Mouse (Mus musculus) limb, embryonic 11.5 days (tissue): ENCODE measurements around the gene Pbld1. TPM values are rescaled to one million over a fixed set of nuclear protein-coding genes. Genes with fewer than 3 reads are reported as not detected.

Source experiments
- ATAC-seq: fragments of 200-750 bp; cut with Nextera tagmentation; 2 replicates; pipeline ENCODE4 v1.8.0; 2017; ENCODE audit warnings: low read depth; ENCODE audit not compliant: insufficient number of reproducible peaks, low FRiP score, low TSS enrichment
- DNase-seq: peaks from one replicate; pipeline ENCODE4 v3.0.0-alpha.2; 2015; ENCODE audit warnings: low spot score
- H3K27ac ChIP-seq: fragments of 300-500 bp; sonication (generic); replicated peaks from 2 replicates; pipeline ENCODE4 v1.5.1; 2014; ENCODE audit warnings: low read depth, mild to moderate bottlenecking, low read length
- H3K27me3 ChIP-seq: fragments of 300-500 bp; sonication (generic); 2 replicates; pipeline ENCODE4 v1.6.1; 2014; ENCODE audit warnings: mild to moderate bottlenecking, low read length, mixed read lengths; ENCODE audit not compliant: control insufficient read depth, insufficient read depth
- H3K36me3 ChIP-seq: fragments of 300-500 bp; sonication (generic); 2 replicates; pipeline ENCODE4 v1.6.1; 2014; ENCODE audit warnings: mild to moderate bottlenecking, low read length, moderate library complexity, mixed read lengths; ENCODE audit not compliant: control insufficient read depth, insufficient read depth
- H3K4me1 ChIP-seq: fragments of 300-500 bp; sonication (generic); 2 replicates; pipeline ENCODE4 v1.6.1; 2014; ENCODE audit warnings: low read length, mixed read lengths; ENCODE audit not compliant: control insufficient read depth, insufficient read depth
- H3K4me2 ChIP-seq: fragments of 300-500 bp; sonication (generic); 2 replicates; pipeline ENCODE4 v1.6.1; 2014; ENCODE audit warnings: low read depth, mild to moderate bottlenecking, moderate library complexity; ENCODE audit not compliant: severe bottlenecking
- H3K4me3 ChIP-seq: fragments of 300-500 bp; sonication (generic); 2 replicates; pipeline ENCODE4 v1.5.1; 2014; ENCODE audit warnings: low read depth, low read length
- H3K9ac ChIP-seq: fragments of 300-500 bp; sonication (generic); 2 replicates; pipeline ENCODE4 v1.6.1; 2014; ENCODE audit warnings: mild to moderate bottlenecking, low read length
- H3K9me3 ChIP-seq: fragments of 300-500 bp; sonication (generic); 2 replicates; pipeline ENCODE4 v1.6.1; 2016; ENCODE audit warnings: low read length; ENCODE audit not compliant: control insufficient read depth
- WGBS: fragments of 180-500 bp; shearing (Covaris S2); extraction: QIAGEN DNeasy Blood & Tissue Kit; methylation state at CpG from one replicate; pipeline ENCODE4 v1.1.7; 2014; 5-methylcytosine and 5-hydroxymethylcytosine counted together
- polyA plus RNA-seq: library from polyadenylated mRNA; unstranded; fragments of >200 nt; fragmentation: Nextera tagmentation; extraction: Ambion mirVana; gene quantifications from 2 replicates; pipeline ENCODE4 v1.2.1, GENCODE M21; 2014

Gene Pbld1
- polyA plus RNA-seq, 1 experiment from 2014 or later: 1.7 TPM

GRCm38 (mm10) chr10:63125343-63125742 is 65.4 kb downstream of the Pbld1 start:
- Histone ChIP-seq H3K4me2 (no peak overlapping the region), H3K36me3 (no peaks in the 10 kb centered on the region), H3K27ac (no peak overlapping the region), H3K27me3 (no peaks in the 10 kb centered on the region), H3K9ac (no peak overlapping the region), H3K9me3 (no peaks in the 10 kb centered on the region), H3K4me3 (no peak overlapping the region), H3K4me1 (no peaks in the 10 kb centered on the region)
- DNase-seq: peak; percentile 44
- ATAC-seq: no peak
- WGBS: 46% methylated on average over 11 of the region's 11 CpGs

GRCm38 (mm10) chr10:63126116-63126515 is 66.2 kb downstream of the Pbld1 start:
- WGBS: 85% methylated on average over 4 of the region's 4 CpGs
- Histone ChIP-seq H3K9ac (no peak overlapping the region), H3K4me2 (no peak overlapping the region), H3K4me3 (no peak overlapping the region), H3K36me3 (no peaks in the 10 kb centered on the region), H3K27ac (no peak overlapping the region), H3K4me1 (no peaks in the 10 kb centered on the region), H3K27me3 (no peaks in the 10 kb centered on the region), H3K9me3 (no peaks in the 10 kb centered on the region)
- ATAC-seq (no peak), DNase-seq (no peak)

DNA sequence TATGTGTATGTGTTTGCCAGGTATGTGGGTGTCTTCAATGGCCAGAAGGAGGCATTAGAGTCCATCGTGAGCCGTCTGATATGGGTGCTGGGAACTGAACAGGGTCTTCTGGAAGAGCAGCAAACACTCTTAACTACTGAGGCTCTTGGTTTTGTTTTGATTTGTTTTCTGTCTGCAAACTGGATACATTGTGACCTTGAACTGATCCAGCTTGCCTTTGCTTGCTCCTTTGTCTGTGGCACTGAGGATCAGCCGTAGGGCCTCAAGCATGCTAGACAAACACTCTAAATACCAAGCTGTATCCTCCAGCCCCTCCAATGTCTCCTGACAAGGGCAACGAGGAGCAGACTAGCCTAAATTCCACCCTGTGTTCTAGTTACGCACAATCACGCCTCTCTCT is 67.2 kb downstream of the Pbld1 start:
- Histone ChIP-seq H3K27ac (no peak overlapping the region), H3K4me3 (no peak overlapping the region), H3K4me1 (no peaks in the 10 kb centered on the region), H3K9me3 (no peaks in the 10 kb centered on the region), H3K36me3 (no peaks in the 10 kb centered on the region), H3K4me2 (no peak overlapping the region), H3K27me3 (no peaks in the 10 kb centered on the region), H3K9ac (no peak overlapping the region)
- 87% methylated on average over 6 of the region's 6 CpGs for WGBS
- DNase-seq (no peak), ATAC-seq (no peak)

Other genes with a start within 250 kb of the Pbld1 start
- gene Tet1, start 151.2 kb upstream of the Pbld1 start, polyA plus RNA-seq: 34.0 and 41.1 TPM in 2 replicates
- gene Slc25a16, start 139.5 kb upstream of the Pbld1 start, polyA plus RNA-seq: 10.7 and 12.2 TPM in 2 replicates
- 36.0 and 39.0 TPM in 2 replicates for gene Dna2, start 113.1 kb upstream of the Pbld1 start, polyA plus RNA-seq
- gene Rufy2, start 79.9 kb upstream of the Pbld1 start, polyA plus RNA-seq: 20.5 and 21.6 TPM in 2 replicates
- gene Hnrnph3, start 35.9 kb upstream of the Pbld1 start, polyA plus RNA-seq: 116 and 141 TPM in 2 replicates
- gene Pbld2, start 35.8 kb upstream of the Pbld1 start, polyA plus RNA-seq: 0.73 and 0.88 TPM in 2 replicates
- gene Atoh7, start 39.5 kb downstream of the Pbld1 start, polyA plus RNA-seq: 0.56 TPM in 1 of 2 replicates, not detected in the other
- 0.45 and 0.60 TPM in 2 replicates for gene Mypn, start 143.8 kb downstream of the Pbld1 start, polyA plus RNA-seq
- gene Herc4, start 183.6 kb downstream of the Pbld1 start, polyA plus RNA-seq: 46.1 and 50.8 TPM in 2 replicates